Mouse (Mus musculus): ENCODE data around the gene Parp8.

- TF ChIP-seq CTCF (IDR thresholded peaks at IDR 0.05; ENCODE audit: low read depth, low read length) (no peak), TAL1 (conservative IDR thresholded peaks at IDR 0.05; ENCODE audit: low read depth, low read length) (no peak), GATA1 (IDR thresholded peaks at IDR 0.05; ENCODE audit: borderline replicate concordance, low read length) (no peak)
These were observed 84.6 kb downstream of the Parp8 start for GRCm38 (mm10) chr13:116940761-116941160.
